ENCODE assay signal across 25 mouse cellular contexts in genomic region chr1:163953396-163953795, GRCm38 (mm10). TPM values are rescaled to one million over a fixed set of nuclear protein-coding genes. Genes with fewer than 3 reads are reported as not detected.
DNase-seq lines count a peak whose midpoint lies in the region; ATAC-seq lines count a peak whose summit lies in the region.
"Had no signal": no experiment of that assay in that cellular context is flagged by ENCODE, and none has a peak within 500 bp of the region (broad histone marks: within the 10 kb centered on the region; RNA-seq: fewer than 3 reads in every experiment).

No protein-coding gene starts in this region.

- H3K27me3 ChIP-seq in kidney, embryonic 15.5 days = no peaks in the 10 kb centered on the region
- H3K27me3 ChIP-seq in heart, embryonic 10.5 days (ENCODE audit: insufficient read depth, poor library complexity, severe bottlenecking) = no peaks in the 10 kb centered on the region
- H3K27me3 ChIP-seq: embryonic facial prominence, embryonic 13.5 days; forebrain, embryonic 12.5 days; forebrain, embryonic 15.5 days; heart, embryonic 13.5 days had no signal

- no peak for ATAC-seq in kidney, embryonic 15.5 days (replicated peaks; ENCODE audit: low FRiP score)
- ATAC-seq: activated CD4-positive, CD25-positive, alpha-beta regulatory T cell, adult 4 months; forebrain, embryonic 15.5 days had no signal

- H3K4me1 ChIP-seq in kidney, embryonic 15.5 days = no peaks in the 10 kb centered on the region
- no peaks in the 10 kb centered on the region for H3K4me1 ChIP-seq in heart, embryonic 10.5 days
- H3K4me1 ChIP-seq: embryonic facial prominence, embryonic 10.5 days; embryonic facial prominence, embryonic 13.5 days; forebrain, embryonic 12.5 days; forebrain, embryonic 15.5 days had no signal

- DNase-seq in kidney, adult 11 months = peak; percentile 42
- no peak for DNase-seq in kidney, postnatal 4 days
- peak; percentile 36 to 47 for DNase-seq in kidney, adult 8-10 months
- DNase-seq in kidney, postnatal 14 days = peak; percentile 39
- no peak for DNase-seq in heart, embryonic 10.5 days (ENCODE audit: low spot score)
- no peak for DNase-seq in layer of hippocampus, postnatal 10 days (ENCODE audit: low spot score in 2 of 2)
- DNase-seq: adrenal gland, adult 8-10 months; adrenal gland, postnatal 25 days; cerebellum, adult 11-12 months; cerebellum, adult 8-10 months; cerebellum, postnatal 10 days; cerebellum, postnatal 36 days; embryo, embryonic 11 days; gastrocnemius, postnatal 25 days; heart, adult 18-20 months; heart, postnatal 14 days; heart, postnatal 4 days had no signal

- 89% methylated on average over 2 of the region's 2 CpGs for WGBS in kidney, embryonic 15.5 days
- 77% methylated on average over 2 of the region's 2 CpGs for WGBS in heart, embryonic 10.5 days

- H3K27ac ChIP-seq in kidney, embryonic 15.5 days = no peak overlapping the region
- no peak overlapping the region for H3K27ac ChIP-seq in heart, embryonic 10.5 days
- H3K27ac ChIP-seq: embryonic facial prominence, embryonic 10.5 days; embryonic facial prominence, embryonic 13.5 days; forebrain, embryonic 12.5 days; forebrain, embryonic 15.5 days; heart, embryonic 13.5 days had no signal

- H3K4me2 ChIP-seq in kidney, embryonic 15.5 days = no peak overlapping the region
- H3K4me2 ChIP-seq: embryonic facial prominence, embryonic 13.5 days; forebrain, embryonic 12.5 days; forebrain, embryonic 15.5 days; heart, embryonic 13.5 days had no signal

- H3K9me3 ChIP-seq in kidney, embryonic 15.5 days (replicated peaks) = no peaks in the 10 kb centered on the region
- no peaks in the 10 kb centered on the region for H3K9me3 ChIP-seq in heart, embryonic 10.5 days
- H3K9me3 ChIP-seq: embryonic facial prominence, embryonic 10.5 days; embryonic facial prominence, embryonic 13.5 days; forebrain, embryonic 12.5 days; forebrain, embryonic 15.5 days; heart, embryonic 13.5 days had no signal

- no peak overlapping the region for H3K9ac ChIP-seq in kidney, embryonic 15.5 days
- H3K9ac ChIP-seq: embryonic facial prominence, embryonic 13.5 days; forebrain, embryonic 12.5 days; forebrain, embryonic 15.5 days; heart, embryonic 13.5 days had no signal

- peaks cover 85% of the 10 kb centered on the region for H3K36me3 ChIP-seq in kidney, embryonic 15.5 days
- H3K36me3 ChIP-seq in heart, embryonic 10.5 days = peaks cover 91% of the 10 kb centered on the region

- H3K4me3 ChIP-seq in kidney, embryonic 15.5 days (replicated peaks) = no peak overlapping the region
- H3K4me3 ChIP-seq in heart, embryonic 10.5 days = no peak overlapping the region
- H3K4me3 ChIP-seq: embryonic facial prominence, embryonic 10.5 days; embryonic facial prominence, embryonic 13.5 days; erythroblast, embryonic 14.5 days; forebrain, embryonic 12.5 days; forebrain, embryonic 15.5 days; heart, embryonic 13.5 days had no signal

RNA-seq across cellular contexts. Expression of gene Scyl3, which starts 24.5 kb away (rescaled TPM):
- 16.4 and 18.2 TPM in 2 replicates for polyA plus RNA-seq in kidney, embryonic 15.5 days (2015; fragmentation: Nextera tagmentation; extraction: Ambion mirVana)
- polyA plus RNA-seq in heart, embryonic 10.5 days (2016; fragmentation: Nextera tagmentation; extraction: Ambion mirVana) = 11.4 and 16.4 TPM in 2 replicates
- 10 to 100 TPM; 21.6 to 22.8 TPM for total RNA-seq in layer of hippocampus, postnatal 10 days (2021)

RNA-seq across cellular contexts. Expression of gene BC055324, which starts 41.2 kb away (rescaled TPM):
- polyA plus RNA-seq in kidney, embryonic 15.5 days (2015; fragmentation: Nextera tagmentation; extraction: Ambion mirVana) = 27.7 and 29.2 TPM in 2 replicates
- polyA plus RNA-seq in heart, embryonic 10.5 days (2016; fragmentation: Nextera tagmentation; extraction: Ambion mirVana) = 24.8 and 28.2 TPM in 2 replicates
- total RNA-seq in layer of hippocampus, postnatal 10 days (2021) = 1 to 10 TPM; 2.0 to 2.3 TPM

RNA-seq across cellular contexts. Expression of gene Mettl18, which starts 41.3 kb away (rescaled TPM):
- 10.8 and 11.6 TPM in 2 replicates for polyA plus RNA-seq in kidney, embryonic 15.5 days (2015; fragmentation: Nextera tagmentation; extraction: Ambion mirVana)
- 8.3 and 8.9 TPM in 2 replicates for polyA plus RNA-seq in heart, embryonic 10.5 days (2016; fragmentation: Nextera tagmentation; extraction: Ambion mirVana)
- total RNA-seq in layer of hippocampus, postnatal 10 days (2021) = 1 to 10 TPM; 4.5 to 4.7 TPM

Comparison
In these comparisons a context has a peak if more than half of its experiments do, and no peak if none do; other contexts are left out.
1. DNase-seq: peak in kidney, adult 11 months (single experiment), kidney, adult 8-10 months (2 of 2) and kidney, postnatal 14 days (single experiment); none in kidney, postnatal 4 days (0 of 2), heart, embryonic 10.5 days (single experiment) and layer of hippocampus, postnatal 10 days (0 of 2).